Mouse (Mus musculus) lung, postnatal 0 days (tissue): ENCODE measurements at regions not wholly inside any gene's neighbourhood (a gene's known extent, or its start where the extent isn't known, plus 50 kb on each side); places are given as distances from the start of the nearest gene placed in this dataset.

Experiments
- CTCF ChIP-seq: IDR thresholded peaks from 2 replicates; pipeline ENCODE4 v1.5.1; 2016; ENCODE audit warnings: antibody characterized with exemption, mild to moderate bottlenecking
- EP300 ChIP-seq: IDR thresholded peaks from 2 replicates; pipeline ENCODE4 v1.6.1; 2016; ENCODE audit warnings: antibody characterized with exemption, mild to moderate bottlenecking, control low read depth

GRCm38 (mm10) chr9:41221110-41221790, 59.8 kb upstream of the Ubash3b start:
- TF ChIP-seq CTCF, result no peak
- TF ChIP-seq EP300, result no peak
